Mouse (Mus musculus): ENCODE results near the gene Stx19. TPM values are rescaled to one million over a fixed set of nuclear protein-coding genes. Genes with fewer than 3 reads are reported as not detected.

The Stx19 gene
- not detected for total RNA-seq (2023)

DNA sequence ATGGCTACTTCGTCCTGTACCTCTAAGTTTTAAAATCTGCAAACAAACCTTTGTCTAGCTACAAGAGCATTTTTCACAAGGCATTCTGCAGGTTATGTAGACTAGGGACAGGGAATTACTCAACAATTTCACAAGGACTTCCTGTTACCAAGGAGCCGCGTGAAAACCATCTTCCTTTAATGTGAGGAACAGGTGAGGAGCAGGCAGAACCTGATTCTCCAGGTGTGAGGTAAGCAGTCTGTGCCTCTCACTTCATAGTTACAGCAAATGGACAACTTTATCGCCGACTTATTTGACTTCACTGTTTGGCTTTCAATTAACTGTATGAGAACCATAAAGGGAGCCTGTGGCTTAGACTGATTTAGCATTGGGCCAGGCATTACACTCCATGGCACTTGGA lies at the start of gene Stx19:
Gene Stx19, plus strand, starts transcription at position 186 of the 400 bp plus-strand sequence.

GRCm38 (mm10) chr16:62786621-62787331 lies 27.7 kb upstream of the Stx19 start, which contains the start of gene Nsun3:
Gene Nsun3, minus strand, starts transcription at chr16:62786818.

DNA sequence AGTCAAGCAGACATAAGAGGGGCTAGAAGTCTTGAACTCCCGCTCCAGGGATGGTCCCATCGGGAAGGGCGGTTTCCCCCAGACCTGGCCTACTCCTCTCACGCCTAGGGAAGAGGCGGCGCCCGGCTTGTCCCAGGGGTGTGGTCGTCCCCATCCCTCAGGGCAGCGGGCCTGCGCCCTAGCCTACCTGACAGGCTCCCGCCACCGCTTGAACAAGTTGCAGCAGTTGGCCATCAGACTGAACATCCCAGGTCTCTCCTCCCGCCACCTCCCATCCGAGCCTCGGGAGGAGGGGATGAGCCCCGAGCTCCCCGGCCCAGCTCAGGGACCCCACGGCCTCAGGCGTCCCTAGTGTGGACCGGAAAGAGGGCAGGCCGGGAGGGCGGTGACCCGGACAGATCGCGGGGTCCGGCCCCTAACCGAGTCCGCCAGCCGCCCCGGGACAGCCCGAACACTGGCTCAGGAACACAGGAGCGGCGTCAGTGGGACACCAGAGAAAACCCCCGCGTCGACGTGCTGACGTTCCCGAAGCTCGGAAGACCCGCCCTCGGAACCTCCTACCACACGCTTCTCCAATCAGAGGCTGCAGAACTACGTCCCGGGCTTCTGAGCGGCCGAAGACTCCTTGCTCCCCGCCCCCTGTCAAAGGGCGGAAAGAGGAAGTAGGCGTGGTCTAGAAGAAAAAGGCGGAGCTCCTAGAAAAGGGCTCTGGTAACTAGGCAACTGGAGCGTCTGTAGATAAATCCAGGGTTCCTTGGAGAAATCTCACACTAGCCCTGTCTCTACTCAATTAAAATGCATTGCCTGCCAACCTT lies 32.2 kb downstream of the Stx19 start, which contains the start of gene Arl13b:
Gene Arl13b, minus strand, starts transcription at position 543 of the 815 bp plus-strand sequence.

GRCm38 (mm10) chr16:62854191-62855068 lies 40.0 kb downstream of the Stx19 start, which contains the start of gene Pros1:
Gene Pros1, plus strand, starts transcription at chr16:62854307.

Other genes with a start within 250 kb of the Stx19 start
- gene Nsun3, start 27.9 kb upstream of the Stx19 start, total RNA-seq (2023): 7.0 TPM
- 14.4 TPM for gene Arl13b, start 32.4 kb downstream of the Stx19 start, total RNA-seq (2023)
- 0.86 TPM for gene Pros1, start 39.6 kb downstream of the Stx19 start, total RNA-seq (2023)